Mouse (Mus musculus) adrenal gland, adult 2 months (tissue): ENCODE results near the gene Dbndd2. TPM values are rescaled to one million over a fixed set of nuclear protein-coding genes. Genes with fewer than 3 reads are reported as not detected.

Experiments used
- DNase-seq: peaks from one replicate; pipeline ENCODE4 v3.0.0; 2021
- polyA plus RNA-seq: library from polyadenylated mRNA; depleted of rRNA; stranded (reverse); fragments of >200 nt; gene quantifications from 2 replicates; pipeline ENCODE4 v1.2.3, GENCODE M21; 2012
- total RNA-seq, 2 experiments: library from RNA; stranded (reverse); gene quantifications; 2 replicates each; pipeline ENCODE4 v1.2.3; 2021

Dbndd2 gene
- total and polyA plus RNA-seq, 3 experiments: 5.5 to 20.8 (median 7.0) TPM

DNA sequence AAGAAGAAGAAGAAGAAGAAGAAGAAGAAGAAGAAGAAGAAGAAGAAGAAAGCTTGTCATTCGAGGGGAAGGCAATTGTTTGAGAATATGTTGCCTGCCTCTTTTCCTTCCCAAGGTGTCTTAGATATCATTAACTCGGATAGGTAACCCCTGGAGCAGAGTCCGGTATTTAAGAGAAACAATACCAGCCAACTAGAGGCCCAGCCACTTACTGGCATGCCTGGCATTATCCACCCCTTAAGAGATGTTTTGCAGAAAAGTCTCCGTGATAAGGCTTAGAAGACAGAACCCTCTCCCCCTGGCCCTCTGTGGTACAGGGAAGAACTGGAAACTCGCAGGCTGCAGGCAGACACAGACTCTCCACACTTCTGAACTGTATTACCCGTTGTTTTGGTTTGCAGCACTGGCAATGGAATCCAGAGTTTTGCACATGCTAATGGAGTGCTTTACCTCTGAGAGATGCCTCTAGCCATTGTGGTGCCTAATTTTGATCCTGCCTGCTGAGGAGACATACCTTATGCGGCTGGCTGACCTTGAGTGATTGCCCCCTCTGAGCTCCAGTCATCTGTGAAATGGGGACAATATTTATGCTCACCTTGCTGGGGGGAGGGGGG is 31.9 kb upstream of the Dbndd2 start:
- no peak for DNase-seq

GRCm38 (mm10) chr2:164454846-164455245 is 31.1 kb upstream of the Dbndd2 start:
- DNase-seq: peak; percentile 84

DNA sequence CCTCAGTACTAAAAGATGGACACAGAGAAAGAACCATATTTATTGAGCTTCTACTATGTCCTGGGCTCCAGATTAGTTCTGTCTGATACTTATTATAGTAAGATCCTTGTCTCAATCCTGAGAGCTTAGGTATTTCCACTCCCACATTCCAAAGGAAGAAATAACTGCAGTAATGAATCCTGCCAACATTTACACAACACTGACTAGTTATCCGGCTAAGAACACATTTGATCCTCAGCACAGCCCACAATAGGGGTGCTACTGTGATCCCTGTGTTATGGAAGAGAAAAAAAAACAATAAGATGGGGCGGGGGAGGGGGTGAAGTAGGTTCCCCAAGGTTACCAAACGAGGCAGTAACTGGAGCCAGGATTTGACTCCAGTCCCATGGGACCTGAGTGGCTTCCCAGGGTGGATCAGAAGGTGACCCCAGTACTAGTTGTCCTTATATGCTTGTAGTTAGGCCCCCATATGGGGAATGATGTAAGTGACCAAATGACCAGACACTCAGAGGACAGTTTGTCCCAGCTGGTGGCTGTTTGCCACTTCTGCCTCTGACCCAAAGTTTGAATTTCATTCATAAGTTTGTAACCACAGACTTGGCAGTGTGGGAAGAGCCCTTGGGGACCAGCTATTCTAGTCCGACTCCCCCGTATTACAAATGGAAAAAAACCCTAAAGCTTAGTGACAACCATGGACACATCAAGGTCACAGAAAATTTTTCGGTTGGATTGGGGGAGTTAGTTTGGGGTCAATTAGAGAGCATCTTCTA is 30.3 kb upstream of the Dbndd2 start:
- DNase-seq: peak; percentile 59

- DNase-seq: no peak
These were observed 29.5 kb upstream of the Dbndd2 start for GRCm38 (mm10) chr2:164456413-164456812.

DNA sequence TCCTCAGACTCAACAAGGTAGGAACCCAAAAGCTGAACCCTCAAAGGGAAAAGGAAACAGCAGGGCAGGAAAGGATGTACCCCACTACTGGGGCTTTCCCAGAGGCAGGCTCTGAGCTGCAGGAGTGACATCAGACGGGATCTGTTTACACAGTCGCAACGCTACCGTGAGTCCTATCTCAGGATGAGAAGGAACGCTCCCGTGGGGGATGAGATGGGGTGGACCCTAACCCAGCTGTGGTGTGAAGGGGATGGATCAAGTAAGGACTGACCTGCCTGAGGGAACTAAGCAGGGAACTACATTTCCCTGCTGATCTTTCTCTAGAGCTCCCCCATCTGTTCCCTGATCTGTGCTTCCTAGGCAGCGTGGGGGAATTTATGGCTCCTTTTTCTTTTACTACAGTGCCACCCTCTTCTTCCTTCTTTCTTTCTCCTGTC is 29.0 kb upstream of the Dbndd2 start, which contains the start of gene Sys1:
Gene Sys1, plus strand, starts transcription at position 101 of the 437 bp plus-strand sequence.
- peak; percentile 54 for DNase-seq

- DNase-seq: no peak
These were observed 28.0 kb upstream of the Dbndd2 start for GRCm38 (mm10) chr2:164457942-164458341.

GRCm38 (mm10) chr2:164458535-164458934 is 27.4 kb upstream of the Dbndd2 start:
- DNase-seq: peak; percentile 87

DNA sequence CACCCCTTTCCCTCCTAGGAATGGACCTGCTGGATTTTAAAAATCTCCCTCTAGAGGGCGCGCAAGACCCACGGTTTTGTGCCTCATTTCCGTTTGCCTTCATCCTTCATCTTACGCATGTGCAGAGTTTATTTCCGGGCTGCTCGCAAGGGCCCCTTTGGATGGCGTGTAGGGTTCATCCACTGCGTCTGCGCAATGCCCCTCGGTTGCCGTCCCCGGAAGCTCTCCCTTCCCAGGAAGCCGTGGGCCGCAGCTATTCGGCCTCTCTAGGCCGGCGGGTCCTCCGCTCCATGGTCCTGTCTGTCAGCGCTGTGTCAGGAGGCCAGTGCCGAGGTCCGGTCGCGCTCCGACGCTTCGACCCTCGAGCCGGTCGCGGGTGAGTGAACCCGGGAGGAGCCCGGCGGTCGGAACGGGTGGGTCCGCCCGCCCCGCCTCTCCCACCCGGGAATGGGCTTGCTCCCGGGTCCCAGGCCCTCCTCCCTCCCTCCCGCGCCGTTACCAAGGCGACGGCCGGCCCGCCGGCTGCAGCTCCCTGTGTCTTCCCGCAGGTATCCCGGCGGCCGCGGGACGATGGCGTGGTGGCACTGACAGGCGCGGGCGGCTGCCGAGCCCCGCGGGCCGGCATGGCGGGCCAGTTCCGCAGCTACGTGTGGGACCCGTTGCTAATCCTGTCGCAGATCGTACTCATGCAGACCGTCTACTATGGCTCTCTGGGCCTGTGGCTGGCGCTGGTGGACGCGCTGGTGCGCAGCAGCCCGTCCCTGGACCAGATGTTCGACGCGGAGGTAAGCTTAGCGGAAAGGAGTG is 25.0 kb upstream of the Dbndd2 start, which contains the start of gene Gm20458:
Gene Gm20458, plus strand, starts transcription at position 223 of the 807 bp plus-strand sequence.
- DNase-seq: peak; percentile 98

GRCm38 (mm10) chr2:164465161-164465560 is 20.7 kb upstream of the Dbndd2 start:
- DNase-seq: no peak

- no peak for DNase-seq
These were observed 19.1 kb upstream of the Dbndd2 start for GRCm38 (mm10) chr2:164466787-164467186.

DNA sequence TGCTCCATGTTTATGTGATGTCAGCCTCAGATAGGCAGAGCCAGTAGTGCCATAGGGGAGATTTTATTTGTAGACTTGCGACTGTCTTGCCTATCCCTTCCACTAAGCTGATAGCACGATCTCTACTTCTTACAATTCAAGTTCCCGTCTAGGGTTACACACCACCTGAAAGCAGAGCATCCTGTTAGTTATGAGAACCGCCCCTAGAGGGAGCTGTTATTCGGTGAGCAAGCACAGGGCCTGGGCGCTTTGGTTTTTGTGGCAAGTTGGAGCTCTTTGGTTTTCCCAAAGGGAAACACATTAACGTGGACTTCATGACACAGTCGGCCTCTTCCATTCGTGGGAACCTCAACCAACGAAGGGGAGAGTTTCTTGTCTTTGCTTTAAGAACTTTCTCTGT is 15.7 kb upstream of the Dbndd2 start:
- peak; percentile 56 for DNase-seq

DNA sequence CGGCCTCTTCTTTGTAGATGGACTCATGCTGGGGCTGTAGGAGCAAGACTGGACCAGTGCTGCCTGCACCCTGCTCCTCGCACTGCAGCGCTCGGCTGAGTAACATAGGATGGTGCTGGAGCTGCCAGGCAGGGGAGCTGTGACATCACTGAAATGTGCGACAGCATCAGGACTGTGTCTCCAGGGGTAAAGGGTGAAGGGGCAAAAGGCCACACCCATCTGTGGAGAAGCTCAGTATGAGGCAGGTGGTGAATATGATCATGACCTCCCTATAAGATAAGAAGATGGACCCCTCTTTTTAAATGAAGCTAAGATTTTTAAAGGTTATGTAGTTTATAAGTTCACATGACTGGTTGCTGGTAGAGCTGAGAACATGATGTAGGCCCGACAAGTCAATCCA is 12.3 kb upstream of the Dbndd2 start, which contains the start of gene Trp53tg5:
Gene Trp53tg5, minus strand, starts transcription at position 101 of the 400 bp plus-strand sequence.
- no peak for DNase-seq

- DNase-seq: peak; percentile 73
These were observed 580 bp downstream of the Dbndd2 start for GRCm38 (mm10) chr2:164486258-164487114.

DNA sequence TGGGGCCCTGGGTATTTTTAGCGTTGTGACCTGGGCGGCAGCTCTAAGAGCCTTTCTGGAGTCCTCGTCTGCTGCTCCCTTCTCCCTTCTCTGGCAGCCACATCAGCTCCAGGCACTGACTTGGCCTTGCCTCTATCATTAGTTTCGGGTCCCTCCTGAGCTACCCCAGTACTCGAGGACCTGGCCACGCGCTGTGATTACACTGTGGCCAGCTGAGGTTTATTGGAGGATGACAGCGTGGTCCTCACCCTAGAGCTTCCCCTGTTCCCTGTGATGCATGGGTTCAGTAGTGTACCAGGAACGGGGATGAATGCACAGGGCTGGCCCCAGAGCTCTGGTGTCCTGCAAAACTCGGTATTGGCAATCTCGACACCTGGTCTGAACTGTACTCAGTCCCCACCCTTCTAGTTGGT is 1.2 kb downstream of the Dbndd2 start:
- DNase-seq: no peak

- DNase-seq: no peak
These were observed 1.9 kb downstream of the Dbndd2 start for GRCm38 (mm10) chr2:164487812-164488211.

DNA sequence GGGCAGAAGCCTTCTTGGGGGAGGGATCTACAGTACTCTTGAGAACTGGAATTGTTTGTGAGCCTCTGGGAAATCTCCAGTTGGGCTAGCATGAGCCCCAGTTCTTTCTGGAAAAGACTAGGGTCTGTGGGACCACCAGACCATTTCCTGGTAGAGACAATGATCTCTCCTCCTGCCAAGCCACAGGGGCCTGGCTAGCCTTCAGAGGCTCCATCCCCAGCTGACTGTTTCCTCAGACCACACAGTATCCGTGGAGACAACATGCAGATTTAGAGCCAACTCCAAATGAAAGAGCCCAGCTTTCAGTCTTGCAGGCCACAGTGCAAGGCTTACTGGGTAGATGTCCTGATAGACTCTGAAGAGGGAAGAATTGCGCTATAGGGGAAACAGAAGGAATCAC is 8.2 kb downstream of the Dbndd2 start:
- no peak for DNase-seq

DNA sequence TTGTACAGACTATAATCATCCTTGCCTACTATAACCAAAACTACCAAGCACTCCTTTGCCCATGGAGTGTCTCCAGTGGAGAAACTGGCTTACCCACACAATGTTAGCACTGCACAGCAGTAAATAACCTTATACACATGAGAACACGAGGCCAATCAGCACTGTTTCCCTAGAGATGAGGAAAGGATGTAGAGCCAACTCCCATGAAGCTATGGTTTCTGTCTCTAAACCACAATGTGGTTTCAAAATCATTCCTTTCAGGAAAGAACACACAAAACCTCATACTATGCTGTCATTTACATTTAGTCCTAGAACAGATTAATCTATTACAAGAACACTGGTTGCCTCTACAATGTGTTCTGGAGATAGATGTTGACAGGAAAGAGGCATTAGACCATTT is 10.4 kb downstream of the Dbndd2 start:
- DNase-seq: no peak

- DNase-seq: peak; percentile 93
These were observed 11.2 kb downstream of the Dbndd2 start, which contains the start of gene Pigt for GRCm38 (mm10) chr2:164496847-164497690. TSS of gene Pigt (plus strand) at chr2:164497520.

DNA sequence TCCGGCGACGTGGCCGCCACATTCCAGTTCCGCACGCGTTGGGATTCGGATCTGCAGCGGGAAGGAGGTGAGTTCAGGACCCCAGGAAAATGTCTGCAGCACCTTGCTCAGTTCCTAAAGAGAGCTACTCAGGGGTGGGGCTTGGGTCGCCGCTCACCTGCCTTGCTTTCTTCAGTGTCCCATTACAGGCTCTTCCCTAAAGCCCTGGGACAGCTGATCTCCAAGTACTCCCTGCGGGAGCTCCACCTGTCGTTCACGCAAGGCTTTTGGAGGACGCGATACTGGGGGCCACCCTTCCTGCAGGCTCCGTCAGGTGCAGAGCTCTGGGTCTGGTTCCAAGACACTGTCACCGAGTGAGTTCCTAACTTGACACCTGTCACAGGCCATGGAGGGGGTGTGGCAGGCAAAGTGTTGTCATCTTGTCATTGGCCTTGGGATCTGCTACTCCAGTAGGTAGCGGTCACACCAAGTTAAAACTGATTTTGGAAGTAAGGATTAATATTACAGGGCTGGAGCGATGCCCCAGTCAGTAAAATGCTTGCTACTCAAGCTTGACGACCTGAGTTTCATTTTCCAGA is 11.9 kb downstream of the Dbndd2 start:
- peak; percentile 23 for DNase-seq

DNA sequence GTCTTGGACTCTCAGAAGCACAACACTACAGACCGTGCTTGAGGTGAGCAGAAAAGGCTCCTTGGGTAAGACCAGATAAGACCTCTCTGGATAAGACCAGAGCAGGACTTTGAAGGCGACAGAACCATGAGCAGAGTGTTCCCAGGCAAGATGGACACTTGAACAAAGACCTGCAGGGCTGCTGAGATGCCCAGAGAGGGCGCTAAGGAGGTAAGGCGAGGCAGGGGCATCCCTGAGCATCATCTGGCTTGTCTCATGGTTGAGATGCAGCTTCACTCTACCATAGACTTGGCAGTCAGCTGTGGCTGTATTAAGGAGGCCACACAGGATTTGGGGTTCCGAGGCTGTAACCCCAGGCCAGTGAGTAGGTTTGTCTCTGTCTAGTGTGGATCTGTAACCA is 13.4 kb downstream of the Dbndd2 start:
- DNase-seq: no peak
